Mouse (Mus musculus) forebrain, embryonic 13.5 days (tissue): Measurements from ENCODE around the gene Rab15. TPM values are rescaled to one million over a fixed set of nuclear protein-coding genes. Genes with fewer than 3 reads are reported as not detected.

Experiments
- ATAC-seq: fragments of 200-750 bp; cut with Nextera tagmentation; 2 replicates; pipeline ENCODE4 v1.8.0; 2017
- H3K27ac ChIP-seq: fragments of 300-500 bp; sonication (generic); 2 replicates; pipeline ENCODE4 v1.5.1; 2015; ENCODE audit warnings: inconsistent platforms, mild to moderate bottlenecking, moderate library complexity
- H3K27me3 ChIP-seq: fragments of 300-500 bp; sonication (generic); 2 replicates; pipeline ENCODE4 v1.6.1; 2015; ENCODE audit warnings: mild to moderate bottlenecking, inconsistent platforms
- H3K36me3 ChIP-seq: fragments of 300-500 bp; sonication (generic); 2 replicates; pipeline ENCODE4 v1.6.1; 2015; ENCODE audit warnings: mild to moderate bottlenecking, inconsistent platforms; ENCODE audit not compliant: poor library complexity, severe bottlenecking
- H3K4me1 ChIP-seq: fragments of 300-500 bp; sonication (generic); 2 replicates; pipeline ENCODE4 v1.6.1; 2015; ENCODE audit warnings: inconsistent platforms
- H3K4me2 ChIP-seq: fragments of 300-500 bp; sonication (generic); 2 replicates; pipeline ENCODE4 v1.6.1; 2015; ENCODE audit warnings: inconsistent platforms, mild to moderate bottlenecking, moderate library complexity
- H3K4me3 ChIP-seq: fragments of 300-500 bp; sonication (generic); 2 replicates; pipeline ENCODE4 v1.5.1; 2015; ENCODE audit warnings: mild to moderate bottlenecking, inconsistent platforms
- H3K9ac ChIP-seq: fragments of 300-500 bp; sonication (generic); 2 replicates; pipeline ENCODE4 v1.6.1; 2015; ENCODE audit warnings: mild to moderate bottlenecking, inconsistent platforms
- H3K9me3 ChIP-seq: fragments of 300-500 bp; sonication (generic); replicated peaks from 2 replicates; pipeline ENCODE4 v1.6.1; 2016; ENCODE audit warnings: inconsistent platforms
- WGBS: fragments of 180-500 bp; shearing (Covaris S2); methylation state at CpG from one replicate; pipeline ENCODE4 v1.1.7; 2015; 5-methylcytosine and 5-hydroxymethylcytosine counted together
- polyA plus RNA-seq: library from polyadenylated mRNA; unstranded; fragments of >200 nt; fragmentation: Nextera tagmentation; extraction: Ambion mirVana; gene quantifications from 2 replicates; pipeline ENCODE4 v1.2.1, GENCODE M21; 2015

The Rab15 gene
- polyA plus RNA-seq, 1 experiment from 2014 or later = 12.3 TPM

DNA sequence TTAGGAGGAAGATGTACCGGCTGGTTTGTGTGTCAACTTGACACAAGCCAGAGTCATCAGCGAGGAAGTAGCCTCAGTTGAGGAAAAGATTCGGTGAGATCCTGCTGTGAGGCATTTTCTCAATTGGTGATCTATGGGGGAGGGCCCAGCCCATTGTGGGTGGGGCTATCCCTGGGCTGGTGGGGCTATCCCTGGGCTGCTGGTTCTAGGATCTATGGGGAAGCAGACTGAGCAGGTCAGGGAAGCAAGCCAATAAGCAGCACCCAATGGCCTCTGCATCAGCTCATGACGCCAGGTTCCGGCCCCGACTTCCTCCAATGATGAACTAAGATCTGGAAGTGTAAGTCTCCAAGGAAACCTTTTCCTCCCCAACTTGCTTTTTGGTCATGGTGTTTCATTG is 17.4 kb upstream of the Rab15 start:
- Histone ChIP-seq H3K4me3 (no peak overlapping the region), H3K36me3 (0 out of 2 replicates have a peak, but pooled peaks cover 4% of the 10 kb centered on the region), H3K4me1 (peaks cover 10% of the 10 kb centered on the region), H3K9me3 (no peaks in the 10 kb centered on the region), H3K4me2 (no peak overlapping the region), H3K27ac (no peak overlapping the region), H3K9ac (no peak overlapping the region), H3K27me3 (no peaks in the 10 kb centered on the region)
- no peak for ATAC-seq
- 86% methylated on average over 6 of the region's 6 CpGs for WGBS

DNA sequence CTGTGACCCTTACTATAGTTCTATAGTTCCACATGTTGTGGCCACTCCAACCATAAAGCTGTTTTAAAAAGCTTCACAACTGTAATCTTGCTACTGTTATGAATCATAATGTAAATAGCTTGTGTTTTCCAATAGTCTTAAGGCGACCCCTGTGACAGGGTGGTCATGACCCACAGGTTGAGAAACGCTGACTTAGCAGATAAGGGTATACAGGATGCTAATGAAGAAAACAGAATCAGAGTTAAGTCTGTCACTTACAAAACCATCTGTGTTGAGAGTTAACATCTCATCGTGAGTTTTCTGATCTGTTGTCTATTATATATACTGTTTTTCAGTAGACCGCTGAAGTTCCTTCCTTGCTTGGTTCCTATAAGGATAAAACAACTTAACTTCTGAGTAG is 16.6 kb upstream of the Rab15 start:
- Histone ChIP-seq H3K9ac (no peak overlapping the region), H3K4me3 (no peak overlapping the region), H3K27ac (no peak overlapping the region), H3K9me3 (no peaks in the 10 kb centered on the region), H3K4me1 (peaks cover 10% of the 10 kb centered on the region), H3K4me2 (no peak overlapping the region), H3K36me3 (0 out of 2 replicates have a peak, but pooled peaks cover 4% of the 10 kb centered on the region), H3K27me3 (no peaks in the 10 kb centered on the region)
- WGBS = 96% methylated on average over 4 of the region's 4 CpGs
- ATAC-seq = no peak

DNA sequence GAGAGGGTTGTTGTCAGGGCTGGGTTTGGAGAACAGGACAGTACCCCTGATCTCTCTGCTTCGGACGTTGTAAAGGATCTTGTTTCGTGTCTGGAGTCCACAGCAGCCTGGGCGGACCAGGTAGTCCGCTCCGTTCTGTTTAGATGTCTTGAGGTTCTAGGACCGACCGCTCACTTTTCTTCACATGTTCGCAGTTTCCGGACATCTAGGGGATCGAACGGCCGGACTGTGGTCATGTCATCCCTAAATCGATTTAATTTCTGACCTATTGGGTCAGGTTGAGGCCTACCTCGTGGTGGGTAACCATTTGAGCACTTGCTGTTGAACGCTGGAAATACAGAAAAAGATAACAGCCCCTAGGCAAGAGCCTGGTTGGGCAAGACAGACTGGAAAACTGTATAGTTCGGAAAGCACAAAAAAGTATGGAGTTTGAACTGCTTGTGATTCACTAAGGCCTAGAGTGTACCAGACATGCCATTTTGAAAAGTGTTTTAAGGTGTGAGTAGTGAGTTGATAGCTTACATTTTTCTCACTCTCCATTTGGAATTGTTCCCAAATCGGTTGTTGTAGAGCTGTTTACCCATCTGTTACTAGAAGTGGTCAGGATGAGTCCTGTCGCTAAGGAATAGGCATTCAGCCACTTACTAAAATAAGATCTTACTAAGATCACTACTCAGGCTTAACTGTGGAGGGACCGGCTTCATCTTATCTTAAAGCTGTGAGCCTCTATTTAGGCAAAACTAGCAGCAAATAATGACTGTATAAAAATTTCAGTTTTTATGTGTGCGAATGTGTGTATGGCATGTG is 15.3 kb upstream of the Rab15 start:
- Histone ChIP-seq H3K27me3 (no peaks in the 10 kb centered on the region), H3K4me1 (peaks cover 10% of the 10 kb centered on the region), H3K4me3 (peak overlapping the region; percentile 76), H3K27ac (no peak overlapping the region; the same call in 1 of the 2 replicates), H3K9me3 (no peaks in the 10 kb centered on the region), H3K4me2 (peak overlapping the region; percentile 81), H3K9ac (peak overlapping the region; percentile 78), H3K36me3 (0 out of 2 replicates have a peak, but pooled peaks cover 2% of the 10 kb centered on the region)
- 14% methylated on average over 21 of the region's 21 CpGs for WGBS
- ATAC-seq = 0 out of 2 replicates have a peak, but pooled peaks have one; percentile 1

DNA sequence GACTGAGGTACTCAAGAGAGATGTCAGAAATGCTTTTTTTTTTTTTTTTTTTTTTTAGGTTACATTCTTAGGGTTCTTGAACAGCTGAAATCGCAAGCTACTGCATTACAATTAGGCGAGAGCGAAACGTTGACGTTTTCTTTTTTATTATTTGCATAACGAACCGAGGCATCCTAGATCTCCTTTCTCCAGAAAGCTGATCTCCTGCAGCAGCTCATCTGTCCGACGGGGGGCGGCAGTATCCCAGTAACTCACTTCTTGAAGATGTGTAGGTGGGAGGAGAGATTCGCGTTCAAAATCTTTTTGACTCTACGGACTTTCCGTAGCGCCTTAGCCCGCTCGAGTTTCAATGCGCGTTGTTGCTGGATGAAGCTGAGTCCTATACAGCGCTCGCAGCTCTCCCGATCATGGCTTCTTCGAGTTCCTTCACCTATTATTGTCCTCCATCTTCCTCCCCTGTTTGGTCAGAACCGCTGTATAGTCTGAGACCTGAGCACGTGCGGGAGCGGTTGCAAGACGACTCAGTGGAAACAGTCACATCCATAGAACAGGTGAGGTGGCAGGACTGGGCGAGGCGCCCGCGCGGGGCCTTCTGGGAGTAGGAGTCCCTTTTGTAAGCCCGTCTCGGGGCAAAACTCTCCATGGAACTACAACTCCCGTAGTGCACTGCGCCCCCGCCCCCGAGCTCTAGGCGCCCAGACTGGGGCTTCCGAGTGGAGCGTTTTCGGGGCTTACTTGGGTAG is 14.6 kb upstream of the Rab15 start:
- WGBS = under 1% methylated on average over 43 of the region's 43 CpGs
- Histone ChIP-seq H3K36me3 (no peaks in the 10 kb centered on the region), H3K27ac (peak overlapping the region; percentile 75), H3K4me3 (peak overlapping the region; percentile 76), H3K9ac (peak overlapping the region; percentile 78), H3K27me3 (no peaks in the 10 kb centered on the region), H3K4me2 (peak overlapping the region; percentile 81), H3K9me3 (no peaks in the 10 kb centered on the region), H3K4me1 (peaks cover 10% of the 10 kb centered on the region)
- peak; percentile 99 for ATAC-seq

DNA sequence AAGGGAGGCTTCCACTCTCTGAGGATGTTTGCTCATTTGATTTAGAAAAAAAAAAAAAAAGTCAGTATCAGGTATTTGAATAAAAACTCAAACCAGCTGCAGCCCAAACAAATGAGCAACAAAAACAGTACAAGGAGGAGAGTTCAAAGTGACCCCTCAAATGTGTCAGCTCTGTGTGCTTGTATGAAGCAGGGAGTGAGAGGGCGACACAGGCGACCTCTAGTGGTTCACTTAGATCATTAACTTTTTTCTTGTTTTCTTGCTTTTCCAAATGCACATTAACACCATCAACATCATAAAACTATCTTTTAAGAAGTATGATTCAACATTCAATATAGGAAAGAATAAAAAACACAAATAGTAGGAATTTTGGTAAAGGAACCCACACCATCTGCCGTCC is 10.0 kb upstream of the Rab15 start:
- Histone ChIP-seq H3K36me3 (no peaks in the 10 kb centered on the region), H3K9me3 (no peaks in the 10 kb centered on the region), H3K27me3 (no peaks in the 10 kb centered on the region), H3K4me2 (no peak overlapping the region), H3K9ac (no peak overlapping the region), H3K4me3 (no peak overlapping the region), H3K4me1 (no peaks in the 10 kb centered on the region), H3K27ac (no peak overlapping the region)
- WGBS = 2% methylated on average over 3 of the region's 3 CpGs
- no peak for ATAC-seq

DNA sequence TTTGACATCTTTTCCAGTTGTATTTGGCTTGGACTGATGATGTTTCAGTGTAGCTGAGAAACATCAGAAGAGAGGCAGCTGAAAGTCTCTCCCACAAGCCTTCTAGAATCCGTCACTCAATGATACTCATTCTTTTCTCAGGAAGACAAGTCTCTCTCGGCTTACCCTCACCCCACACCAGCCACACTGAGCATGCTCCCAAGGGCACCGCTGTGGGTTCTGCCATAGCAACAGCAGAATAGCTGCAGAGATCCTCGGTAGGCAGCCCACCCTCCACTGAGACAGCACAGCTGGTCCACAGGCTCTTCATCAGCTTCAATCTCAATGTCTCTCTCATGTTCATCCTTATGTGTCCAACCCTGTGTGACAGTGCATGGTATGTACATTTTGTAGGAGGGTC is 2.6 kb upstream of the Rab15 start:
- WGBS = 58% methylated on average over 4 of the region's 4 CpGs
- peaks cover 20% of the 10 kb centered on the region for H3K4me1 ChIP-seq
- no peak overlapping the region for H3K4me3 ChIP-seq
- no peak overlapping the region for H3K4me2 ChIP-seq
- no peaks in the 10 kb centered on the region for H3K9me3 ChIP-seq
- no peaks in the 10 kb centered on the region for H3K36me3 ChIP-seq
- H3K27ac ChIP-seq = no peak overlapping the region
- no peak overlapping the region for H3K9ac ChIP-seq
- peaks cover 35% of the 10 kb centered on the region for H3K27me3 ChIP-seq
- ATAC-seq = no peak

DNA sequence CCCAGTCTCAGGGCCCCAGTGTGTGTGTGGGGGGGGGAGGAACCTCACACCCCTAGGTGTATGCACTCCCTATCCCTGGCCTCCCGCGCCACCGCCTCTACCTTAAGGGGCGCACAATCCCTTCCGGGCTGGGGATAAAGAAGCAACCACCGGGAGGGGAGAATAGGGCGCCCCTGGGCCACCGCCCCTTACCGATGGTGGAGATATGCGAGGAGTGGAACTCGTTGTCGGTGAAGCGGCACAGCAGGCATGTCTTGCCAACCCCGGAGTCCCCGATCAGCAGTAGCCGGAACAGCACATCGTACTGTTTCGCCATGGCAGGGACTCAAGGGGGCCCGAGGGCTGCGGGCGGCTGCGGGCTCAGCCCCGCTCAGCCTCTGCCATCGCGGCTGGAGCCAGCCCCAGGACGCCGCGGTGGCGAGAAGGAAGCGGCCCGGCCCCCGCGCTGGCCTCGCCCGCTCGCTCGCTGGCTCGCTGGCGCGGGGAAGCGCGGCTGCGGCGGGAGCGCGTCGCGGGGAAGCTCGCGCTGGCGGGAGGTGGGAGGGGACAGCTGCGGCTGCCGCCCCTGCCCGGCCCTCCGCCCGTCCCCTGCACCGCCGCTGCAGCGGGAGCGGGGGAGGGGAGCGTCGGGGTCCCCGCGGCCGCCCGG is 582 bp downstream of the Rab15 start:
- WGBS = under 1% methylated on average over 57 of the region's 66 CpGs
- peak overlapping the region; percentile 61 for H3K4me3 ChIP-seq
- H3K27me3 ChIP-seq = peaks cover 47% of the 10 kb centered on the region
- H3K4me1 ChIP-seq = peaks cover 28% of the 10 kb centered on the region
- H3K4me2 ChIP-seq = peak overlapping the region; percentile 90
- H3K36me3 ChIP-seq = no peaks in the 10 kb centered on the region
- H3K9me3 ChIP-seq = no peaks in the 10 kb centered on the region
- ATAC-seq = peak; percentile 81
- peak overlapping the region; percentile 45; the same call in 1 of the 2 replicates for H3K27ac ChIP-seq
- peak overlapping the region; percentile 85 for H3K9ac ChIP-seq

DNA sequence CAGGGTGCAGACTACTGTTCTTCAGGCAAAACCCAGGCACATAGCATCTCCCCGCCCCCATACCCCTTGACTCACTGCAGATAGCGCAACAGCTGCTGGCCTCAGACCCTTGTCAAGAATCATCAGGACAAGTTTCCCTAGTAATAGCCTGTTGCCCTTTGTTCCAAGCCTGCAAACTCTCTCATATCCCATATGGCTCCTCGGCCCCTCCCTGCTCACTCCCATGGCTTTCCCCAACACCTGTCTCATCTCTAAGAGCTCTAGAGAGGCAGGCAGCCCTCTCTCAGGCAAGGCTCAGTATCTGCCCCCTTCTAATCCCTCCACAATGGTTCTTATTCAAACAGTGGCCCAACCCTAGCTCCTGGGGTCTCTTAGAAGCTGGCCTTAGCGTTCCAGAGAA is 2.1 kb downstream of the Rab15 start:
- no peak overlapping the region for H3K27ac ChIP-seq
- H3K4me1 ChIP-seq = peaks cover 28% of the 10 kb centered on the region
- WGBS = 41% methylated on average over 4 of the region's 4 CpGs
- H3K9me3 ChIP-seq = no peaks in the 10 kb centered on the region
- no peaks in the 10 kb centered on the region for H3K36me3 ChIP-seq
- H3K4me2 ChIP-seq = peak overlapping the region; percentile 90; the same call in 1 of the 2 replicates
- no peak overlapping the region for H3K9ac ChIP-seq
- no peak for ATAC-seq
- H3K4me3 ChIP-seq = no peak overlapping the region
- H3K27me3 ChIP-seq = peaks cover 47% of the 10 kb centered on the region

DNA sequence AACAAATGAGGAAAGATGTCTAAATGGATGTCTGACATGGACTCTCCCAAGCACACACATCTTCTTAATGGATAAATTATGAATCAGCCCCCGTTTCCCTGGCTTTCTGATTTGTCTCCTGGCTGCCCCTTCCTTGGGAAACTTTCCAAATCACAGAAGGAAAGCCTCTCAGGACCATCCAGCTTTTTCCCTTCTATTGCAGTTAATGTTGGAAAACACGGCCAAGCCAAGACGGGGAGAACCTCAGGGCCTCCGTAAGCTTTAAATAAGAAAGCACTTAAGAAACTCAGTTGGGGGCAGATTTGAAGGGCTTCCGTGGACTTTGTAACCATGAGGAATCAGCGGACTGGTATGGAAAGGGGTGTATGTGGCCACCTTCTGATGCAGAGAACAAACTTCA is 2.9 kb downstream of the Rab15 start:
- 45% methylated on average over 6 of the region's 6 CpGs for WGBS
- Histone ChIP-seq H3K4me1 (peaks cover 28% of the 10 kb centered on the region), H3K9me3 (no peaks in the 10 kb centered on the region), H3K4me3 (no peak overlapping the region), H3K27me3 (peaks cover 40% of the 10 kb centered on the region), H3K27ac (no peak overlapping the region), H3K9ac (no peak overlapping the region), H3K4me2 (no peak overlapping the region), H3K36me3 (no peaks in the 10 kb centered on the region)
- no peak for ATAC-seq

DNA sequence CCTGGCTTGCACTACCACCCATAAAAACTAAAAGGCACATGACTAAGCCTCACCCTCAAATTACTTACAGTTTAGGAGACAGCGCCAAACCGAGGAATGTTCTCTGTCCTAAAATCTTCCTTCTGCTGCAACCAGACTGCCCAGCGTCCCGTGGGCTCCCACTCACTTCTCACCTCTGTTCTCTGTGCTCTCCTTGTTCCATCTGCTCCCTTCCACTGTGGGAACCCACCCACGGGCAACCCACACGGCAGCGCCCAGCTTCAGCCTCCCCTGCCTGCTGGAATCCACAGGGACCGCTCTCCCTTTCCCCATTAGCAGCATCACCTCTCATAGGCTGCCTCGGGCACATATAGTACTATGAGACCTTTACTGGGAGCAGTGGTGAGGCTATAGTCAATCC is 3.8 kb downstream of the Rab15 start:
- Histone ChIP-seq H3K4me1 (peaks cover 28% of the 10 kb centered on the region), H3K4me3 (no peak overlapping the region), H3K27ac (no peak overlapping the region), H3K9ac (no peak overlapping the region), H3K36me3 (no peaks in the 10 kb centered on the region), H3K4me2 (no peak overlapping the region), H3K27me3 (peaks cover 34% of the 10 kb centered on the region), H3K9me3 (no peaks in the 10 kb centered on the region)
- ATAC-seq = no peak
- whole genome bisulfite sequencing = 90% methylated on average over 9 of the region's 9 CpGs

DNA sequence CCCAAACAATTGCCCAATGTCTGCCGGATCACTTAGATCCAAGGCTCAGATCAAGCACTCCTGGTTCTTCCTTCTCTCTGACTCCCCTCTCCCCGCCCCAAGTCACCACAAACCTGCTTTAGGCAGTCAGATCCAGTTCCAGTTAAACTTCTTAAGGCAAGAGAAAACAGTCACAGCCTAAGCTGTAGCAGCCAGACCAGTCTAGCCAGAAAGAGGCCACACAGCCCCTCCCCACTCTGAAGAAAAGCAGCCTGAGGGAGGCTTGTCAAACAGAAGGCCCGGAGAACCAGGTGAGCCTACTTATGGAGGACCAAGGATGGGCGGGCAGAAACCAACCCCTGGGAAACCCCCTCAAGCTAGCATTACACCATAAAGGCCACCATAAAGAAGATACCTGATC is 4.6 kb downstream of the Rab15 start:
- Histone ChIP-seq H3K9me3 (no peaks in the 10 kb centered on the region), H3K27me3 (peaks cover 26% of the 10 kb centered on the region), H3K4me2 (no peak overlapping the region), H3K27ac (no peak overlapping the region), H3K36me3 (no peaks in the 10 kb centered on the region), H3K4me3 (no peak overlapping the region), H3K4me1 (peaks cover 28% of the 10 kb centered on the region), H3K9ac (no peak overlapping the region)
- no peak for ATAC-seq
- WGBS = 59% methylated on average over 4 of the region's 4 CpGs

DNA sequence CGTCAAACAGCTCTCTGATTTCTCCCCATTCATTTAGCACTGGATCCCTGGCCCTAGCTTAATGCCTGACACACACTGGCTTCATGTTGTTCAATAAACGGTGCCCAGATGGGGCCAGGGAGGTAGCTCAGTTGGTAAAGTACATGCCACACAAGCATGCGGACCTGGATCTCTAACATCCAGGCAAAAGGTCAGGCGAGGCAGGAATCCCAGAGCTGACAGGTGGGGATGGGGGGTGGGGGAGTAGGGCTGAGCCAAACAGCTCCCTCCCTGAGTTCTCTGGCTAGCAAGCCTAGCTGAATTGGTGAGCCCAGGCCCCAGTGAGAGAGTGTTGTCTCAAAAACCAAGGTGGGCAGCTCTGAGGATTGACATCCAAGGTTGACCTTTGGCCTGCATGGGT is 5.5 kb downstream of the Rab15 start:
- Histone ChIP-seq H3K4me2 (no peak overlapping the region), H3K4me3 (no peak overlapping the region), H3K27me3 (peaks cover 26% of the 10 kb centered on the region), H3K27ac (no peak overlapping the region), H3K36me3 (no peaks in the 10 kb centered on the region), H3K9me3 (no peaks in the 10 kb centered on the region), H3K9ac (no peak overlapping the region), H3K4me1 (peaks cover 24% of the 10 kb centered on the region; the same call in 1 of the 2 replicates)
- no peak for ATAC-seq
- WGBS = 59% methylated on average over 4 of the region's 4 CpGs
